Mouse (Mus musculus): ENCODE data around the gene Bckdha.

DNA sequence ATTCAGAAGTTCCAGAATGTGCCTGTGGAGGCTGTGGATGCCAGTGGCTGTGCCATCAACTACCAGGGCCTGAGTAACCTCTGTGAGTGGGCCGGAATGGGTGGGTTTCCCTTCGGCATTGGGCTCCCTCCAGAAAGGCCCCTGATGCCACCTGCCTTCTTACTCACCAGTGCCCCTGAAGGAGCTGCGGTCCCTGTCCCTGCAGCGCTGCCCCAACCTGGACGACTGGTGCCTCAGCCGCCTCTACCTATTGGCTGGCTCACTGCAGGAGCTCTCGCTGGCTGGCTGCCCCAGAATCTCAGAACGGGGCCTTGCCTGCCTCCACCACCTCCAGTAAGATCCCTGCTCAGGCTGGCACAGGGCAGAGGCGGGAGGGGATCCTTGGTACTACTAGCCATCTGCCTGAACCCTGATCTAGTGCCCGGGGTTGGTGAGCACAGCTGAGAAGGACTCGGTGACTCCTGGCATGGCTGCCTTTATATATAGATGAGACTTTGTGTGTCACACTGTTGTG lies 34.9 kb downstream of the Bckdha start:
- TF ChIP-seq POLR2A (IDR thresholded peaks at IDR 0.05; ENCODE audit: low read depth, low read length) (no peak), CTCF (IDR thresholded peaks at IDR 0.05; ENCODE audit: borderline replicate concordance, insufficient read depth, low read length) (no peak)
